Mouse (Mus musculus): ENCODE results near the gene Zyg11b. TPM values are rescaled to one million over a fixed set of nuclear protein-coding genes. Genes with fewer than 3 reads are reported as not detected.

The Zyg11b gene
- total RNA-seq (2021) = 100 to 1,000 TPM; 103 to 106 TPM

DNA sequence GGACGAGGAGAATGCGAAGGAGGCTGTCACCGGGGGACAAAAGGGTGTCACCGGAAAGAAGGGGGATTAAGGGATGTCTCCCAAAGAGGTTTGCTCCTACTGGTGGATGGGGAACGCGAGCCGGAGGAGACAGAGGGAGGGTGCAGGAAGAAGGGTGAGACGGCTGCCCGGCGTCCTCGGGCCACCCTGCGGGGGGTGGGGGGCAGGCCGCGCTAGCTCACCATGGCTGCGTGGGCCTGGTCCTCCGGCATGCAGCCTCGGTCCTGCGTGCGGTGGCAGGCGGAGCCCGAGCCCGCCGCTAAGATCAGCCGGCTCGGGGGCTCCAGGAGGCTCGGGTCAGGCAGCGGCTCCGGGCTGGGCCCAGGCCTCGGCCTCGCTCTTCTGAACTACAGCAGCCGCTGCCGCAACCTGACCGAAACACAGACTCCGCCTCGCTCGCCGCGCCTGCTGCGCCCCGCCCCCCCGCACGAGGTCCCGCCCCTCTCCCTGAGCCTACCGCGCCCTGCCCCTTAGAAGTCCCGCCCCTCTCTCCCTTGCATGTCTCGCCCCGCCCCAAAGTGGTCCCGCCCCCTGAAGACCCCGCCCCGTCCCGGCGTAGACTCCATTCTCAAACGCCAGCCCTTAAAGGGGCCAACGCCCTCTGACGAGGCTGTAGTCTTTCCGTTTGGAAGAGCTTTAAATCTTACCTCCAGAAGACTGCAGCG, at the start of gene Zyg11b:
Gene Zyg11b, minus strand, starts transcription at position 427 of the 704 bp plus-strand sequence.
- peak; percentile 73 to 84 for DNase-seq (ENCODE audit: extremely low spot score in 1 of 2, low spot score in 1 of 2)

DNA sequence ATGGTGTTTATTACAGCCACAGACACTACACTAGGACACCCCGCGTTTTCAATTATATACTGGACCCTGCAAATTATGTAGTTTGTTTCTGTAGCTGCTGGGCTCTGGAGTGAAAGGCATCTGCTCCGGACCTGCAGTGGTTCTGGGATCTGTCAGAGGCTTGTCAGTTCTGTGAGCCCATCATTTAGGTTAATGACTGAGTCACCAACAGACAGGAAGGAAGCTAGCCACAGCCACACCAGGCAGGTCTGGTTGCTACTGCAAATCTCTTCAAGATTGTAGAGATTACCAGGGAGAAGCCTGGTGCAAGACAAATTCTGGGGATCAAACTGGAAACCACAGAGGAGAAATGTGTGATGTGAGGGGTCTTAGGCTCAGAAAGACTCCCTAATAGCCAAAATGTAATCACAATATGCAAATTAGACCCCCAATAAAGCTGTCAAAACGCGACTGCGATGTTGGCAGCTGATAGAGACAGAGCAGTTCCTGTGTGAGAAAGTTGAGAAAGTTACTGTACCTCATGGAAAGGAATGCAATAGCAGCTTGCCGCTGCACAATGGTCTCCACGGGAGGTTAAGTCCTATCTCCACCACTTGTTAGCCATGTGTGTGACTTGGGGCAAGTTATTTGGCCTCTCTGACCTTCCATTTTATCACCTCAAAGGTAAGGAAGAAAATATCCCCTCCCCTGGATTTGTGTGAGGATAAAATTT, 49.1 kb upstream of the Zyg11b start:
- no peak for DNase-seq (ENCODE audit: extremely low spot score in 1 of 2, low spot score in 1 of 2)

DNA sequence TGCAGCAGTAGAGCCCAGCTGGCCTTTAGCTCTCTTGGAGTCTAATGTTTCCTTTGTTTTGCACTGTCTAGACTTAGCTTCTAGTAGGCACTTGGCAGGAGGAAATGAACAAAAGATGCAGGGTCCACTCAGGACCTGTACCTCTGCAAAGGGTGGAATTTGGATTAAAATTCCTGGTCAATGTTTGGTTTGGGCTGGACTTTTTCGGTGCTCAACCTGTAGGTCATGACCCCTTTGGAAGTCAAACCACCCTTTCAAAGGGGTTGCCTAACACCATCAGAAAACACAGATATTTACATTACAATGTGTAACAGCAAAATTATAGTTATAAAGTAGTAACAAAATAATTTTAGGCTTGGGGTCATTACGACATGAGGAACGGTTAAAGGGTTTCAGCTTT, 48.2 kb upstream of the Zyg11b start:
- no peak for DNase-seq (ENCODE audit: extremely low spot score in 1 of 2, low spot score in 1 of 2)

DNA sequence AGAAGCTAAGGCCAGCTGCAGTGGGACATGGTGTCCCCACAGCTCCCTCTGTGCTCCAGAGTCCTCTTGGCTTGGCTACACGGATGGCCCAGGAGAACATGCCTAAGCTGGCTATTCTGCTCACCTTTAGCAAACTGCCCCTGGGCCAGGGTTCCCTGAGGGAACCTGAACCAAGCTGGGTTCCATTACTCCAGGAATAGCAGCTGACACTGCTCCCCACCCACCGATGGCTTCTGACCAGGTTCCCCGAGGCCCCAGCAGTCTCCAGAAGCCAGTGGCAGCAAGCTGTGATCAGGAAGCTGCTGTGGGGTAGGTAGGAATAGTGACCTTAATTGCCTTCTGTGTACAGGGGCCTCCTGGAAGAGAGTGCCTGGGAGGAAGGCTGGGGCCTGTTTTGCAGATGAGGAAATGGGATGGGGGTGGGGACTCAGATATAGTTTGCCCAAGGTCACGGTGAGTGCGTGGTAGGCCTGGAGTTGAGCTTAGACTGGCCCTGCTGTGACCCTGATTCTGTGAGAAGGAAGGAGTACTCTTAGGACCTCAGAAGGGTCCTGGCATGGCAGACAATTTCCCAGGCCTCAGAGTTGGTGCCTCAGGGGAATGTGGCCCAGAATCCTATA, 47.5 kb upstream of the Zyg11b start:
- no peak for DNase-seq (ENCODE audit: extremely low spot score in 1 of 2, low spot score in 1 of 2)

DNA sequence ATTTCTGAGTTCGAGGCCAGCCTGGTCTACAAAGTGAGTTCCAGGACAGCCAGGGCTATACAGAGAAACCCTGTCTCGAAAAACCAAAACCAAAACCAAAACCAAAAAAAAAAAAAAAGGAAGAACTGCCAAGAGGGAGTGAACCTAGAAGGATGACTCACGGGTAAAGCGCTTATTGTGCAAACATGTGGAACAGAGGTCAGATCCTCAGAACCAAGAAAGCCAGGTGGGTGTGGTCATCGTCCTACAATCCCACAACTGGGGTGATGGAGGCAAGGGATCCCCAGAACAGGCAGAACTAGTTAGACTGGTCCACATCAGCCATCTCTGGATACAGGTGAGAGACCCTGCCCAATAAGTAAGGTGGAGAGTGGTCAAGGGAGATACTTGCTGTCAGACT, 46.2 kb upstream of the Zyg11b start:
- no peak for DNase-seq (ENCODE audit: extremely low spot score in 1 of 2, low spot score in 1 of 2)

DNA sequence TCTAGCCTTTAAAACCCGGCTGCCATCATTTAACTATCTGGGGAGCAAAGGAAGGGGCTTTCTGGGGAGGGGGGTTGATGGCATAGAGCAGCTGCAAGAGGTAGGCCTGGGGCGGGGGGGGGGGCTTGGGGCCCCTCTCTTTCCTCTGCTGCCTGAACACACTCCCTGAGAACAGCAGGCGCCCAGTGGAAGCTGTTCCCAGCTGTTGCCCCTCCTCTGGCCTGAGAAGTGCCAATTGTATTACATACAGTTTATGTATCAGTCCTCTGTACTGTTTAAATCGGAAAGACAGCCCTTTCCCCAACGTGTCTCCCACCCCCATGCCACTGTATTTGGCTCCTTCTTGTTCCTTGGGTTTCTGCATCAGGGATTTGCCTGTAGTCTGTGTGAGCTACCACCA, 44.9 kb upstream of the Zyg11b start:
- no peak for DNase-seq (ENCODE audit: extremely low spot score in 1 of 2, low spot score in 1 of 2)

DNA sequence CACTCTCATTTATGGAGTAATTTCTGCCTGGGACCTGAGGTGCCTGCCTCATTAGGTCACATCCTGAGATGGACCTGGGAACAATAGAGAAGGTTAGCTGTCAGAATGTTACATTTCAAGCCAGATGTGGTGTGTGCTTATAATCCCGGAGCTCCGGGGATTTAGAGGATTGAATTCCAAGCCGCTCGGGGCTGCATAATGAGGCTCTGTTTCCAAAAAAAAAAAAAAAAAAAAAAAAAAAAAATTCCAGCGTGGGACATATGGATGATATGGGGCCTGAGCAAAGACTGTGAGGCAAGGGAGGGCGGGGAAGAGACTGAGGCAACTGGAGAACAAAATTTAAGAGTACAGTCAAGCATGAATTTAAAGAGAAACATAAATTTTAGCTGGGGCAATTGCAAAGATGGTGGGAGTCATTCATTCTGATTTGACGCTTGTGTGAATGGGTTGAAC, 43.8 kb upstream of the Zyg11b start:
- DNase-seq (ENCODE audit: extremely low spot score in 1 of 2, low spot score in 1 of 2) = no peak

DNA sequence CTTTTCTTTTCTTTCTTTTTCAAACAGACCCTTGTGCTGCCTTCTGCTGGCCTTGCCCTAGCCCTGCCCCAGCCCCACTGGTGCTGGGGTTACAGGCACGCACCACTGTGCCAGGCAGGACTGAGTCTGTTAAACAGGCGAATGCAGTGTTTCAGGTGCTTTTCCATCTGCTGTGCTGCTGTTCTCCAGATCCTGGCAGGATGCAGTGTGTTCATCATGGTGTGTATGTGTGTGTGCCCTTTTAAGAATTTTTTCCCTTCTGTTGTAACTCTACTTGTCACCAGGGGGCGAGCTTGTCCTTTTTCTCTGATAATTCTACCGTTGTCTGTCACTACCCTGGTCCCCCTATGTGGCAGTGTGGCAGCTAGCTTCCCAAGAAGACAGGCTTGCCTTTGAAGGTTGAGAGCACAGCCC, 38.4 kb upstream of the Zyg11b start:
- DNase-seq (ENCODE audit: extremely low spot score in 1 of 2, low spot score in 1 of 2) = peak; percentile 40 to 75

DNA sequence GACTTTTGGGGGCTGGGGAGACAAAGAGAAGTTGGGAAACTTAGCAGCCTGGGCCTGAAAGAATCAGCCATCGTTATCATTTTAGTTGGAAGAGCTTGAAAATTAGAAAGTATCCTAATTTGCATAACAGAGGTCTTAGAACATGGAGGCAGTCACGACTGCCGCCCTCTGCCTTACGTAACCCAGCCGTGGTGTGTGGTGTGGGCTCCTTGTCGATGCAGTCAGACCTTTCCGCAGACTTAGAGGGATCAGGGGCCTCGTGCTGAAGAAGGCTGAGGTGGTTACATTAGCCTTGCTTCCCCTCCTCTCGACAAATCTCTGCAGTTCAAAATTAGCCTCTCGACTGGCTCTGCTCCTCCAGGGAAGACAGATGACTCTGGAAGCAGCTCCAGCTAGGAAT, 37.9 kb upstream of the Zyg11b start:
- no peak for DNase-seq (ENCODE audit: extremely low spot score in 1 of 2, low spot score in 1 of 2)

DNA sequence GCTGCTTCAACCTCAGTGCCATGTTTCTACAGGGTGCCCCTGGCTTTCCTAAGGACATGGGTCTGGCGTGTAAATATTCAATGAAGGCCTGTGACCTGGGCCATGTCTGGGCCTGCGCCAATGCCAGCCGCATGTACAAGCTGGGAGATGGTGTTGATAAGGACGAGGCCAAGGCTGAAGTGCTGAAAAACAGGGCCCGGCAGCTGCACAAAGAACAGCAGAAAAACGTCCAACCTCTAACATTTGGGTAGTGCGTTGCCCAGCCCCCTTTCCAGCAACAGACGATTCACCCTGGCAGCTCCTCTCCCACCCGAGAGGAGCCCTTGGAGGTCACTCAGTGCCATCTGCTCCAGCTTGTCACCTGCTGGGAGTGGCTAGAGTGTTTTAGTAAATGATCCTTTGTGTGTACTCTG, 37.4 kb upstream of the Zyg11b start:
- no peak for DNase-seq (ENCODE audit: extremely low spot score in 1 of 2, low spot score in 1 of 2)

DNA sequence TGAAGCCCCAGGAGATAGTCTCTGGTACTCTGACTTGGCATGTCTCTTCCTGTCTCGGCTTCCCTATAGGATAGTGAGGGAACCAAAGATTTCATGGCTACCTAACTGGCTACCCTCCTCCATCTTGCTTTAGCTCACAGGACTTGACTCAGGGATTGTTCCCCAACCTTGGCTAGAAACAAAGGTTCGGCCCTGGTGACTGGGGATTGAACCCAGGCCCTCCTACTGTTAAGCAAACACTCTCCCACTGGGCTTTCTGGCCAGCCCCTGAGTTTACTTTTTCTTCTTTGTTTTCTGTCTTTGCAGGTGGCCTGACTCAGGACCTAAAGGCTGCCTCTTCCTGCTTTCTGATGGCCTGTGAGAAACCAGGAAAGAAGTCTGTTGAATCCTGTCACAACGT, 36.9 kb upstream of the Zyg11b start:
- DNase-seq (ENCODE audit: extremely low spot score in 1 of 2, low spot score in 1 of 2) = no peak

DNA sequence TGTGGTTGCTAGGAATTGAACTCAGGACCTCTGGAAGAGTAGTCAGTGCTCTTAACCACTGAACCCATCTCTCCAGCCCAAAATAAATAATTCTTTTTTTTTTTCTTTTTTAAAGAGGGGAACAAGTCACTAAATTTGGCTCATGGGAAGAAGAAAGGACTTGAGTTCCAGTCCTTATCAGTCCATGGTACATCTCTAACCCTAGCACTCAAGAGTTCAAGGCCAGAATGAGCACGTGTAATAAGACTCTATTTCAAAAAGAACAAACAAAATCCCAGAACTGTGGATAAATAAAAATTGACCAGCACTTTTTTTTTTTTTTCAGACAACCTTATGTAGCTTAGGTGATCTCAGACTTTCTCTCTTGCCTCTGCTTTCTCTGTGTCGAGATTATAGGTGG, 35.9 kb upstream of the Zyg11b start:
- no peak for DNase-seq (ENCODE audit: extremely low spot score in 1 of 2, low spot score in 1 of 2)

DNA sequence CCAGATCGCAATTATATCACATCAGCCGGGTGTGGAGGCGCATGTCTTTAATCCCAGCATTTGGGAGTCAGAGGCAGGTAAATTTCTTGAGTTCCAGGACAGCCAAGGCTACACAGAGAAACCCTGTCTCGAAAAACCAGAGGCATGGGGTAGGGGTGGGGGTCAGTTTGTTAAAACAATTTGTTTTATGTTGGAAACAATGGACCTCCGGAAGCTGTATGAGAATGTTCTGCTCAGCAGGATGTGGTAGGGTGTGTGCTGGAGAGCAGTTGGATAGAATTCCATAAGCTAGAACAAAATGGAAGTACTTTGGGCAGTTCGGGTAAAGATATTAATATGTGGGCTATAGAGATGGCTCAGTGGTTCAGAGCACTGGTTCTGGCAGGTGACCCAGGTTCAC, 34.5 kb upstream of the Zyg11b start:
- DNase-seq (ENCODE audit: extremely low spot score in 1 of 2, low spot score in 1 of 2) = no peak

DNA sequence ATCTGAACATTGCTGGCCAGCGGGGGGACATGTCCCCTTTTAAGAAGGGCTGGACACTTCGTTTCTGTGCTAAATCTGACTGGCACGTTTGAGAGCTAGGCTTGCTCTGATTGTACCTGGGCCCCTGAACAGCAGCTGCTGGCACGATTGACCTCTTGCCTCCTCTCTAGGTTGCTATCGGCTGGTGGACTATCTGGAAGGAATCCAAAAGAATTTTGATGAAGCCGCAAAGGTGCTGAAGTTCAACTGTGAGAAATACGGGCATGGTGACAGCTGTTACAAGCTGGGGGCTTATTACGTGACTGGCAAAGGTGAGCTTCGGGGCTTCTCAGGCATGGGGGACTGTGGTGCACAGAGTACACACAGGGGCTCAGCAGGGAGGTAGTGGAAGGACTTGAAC, 31.1 kb upstream of the Zyg11b start:
- DNase-seq (ENCODE audit: extremely low spot score in 1 of 2, low spot score in 1 of 2) = no peak

DNA sequence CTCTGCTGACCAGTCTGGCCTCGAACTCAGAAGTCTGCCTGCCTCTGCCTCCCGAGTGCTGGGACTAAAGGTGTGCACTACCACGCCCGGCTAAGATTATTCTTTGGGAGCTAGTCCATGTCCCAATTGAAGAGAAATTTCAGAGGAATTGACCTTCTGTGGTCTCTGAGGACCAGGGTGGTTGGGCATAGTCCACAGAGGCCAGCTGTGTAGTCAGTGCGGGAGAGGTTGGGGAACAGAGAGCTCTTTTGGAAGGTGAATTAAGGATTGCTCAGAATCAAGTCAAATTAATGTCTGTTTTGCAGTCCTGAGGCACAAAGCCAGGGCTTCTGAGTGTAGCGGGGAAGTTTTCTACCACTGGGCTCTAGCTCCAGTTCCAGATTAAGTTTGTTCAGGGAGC, 28.9 kb upstream of the Zyg11b start:
- no peak for DNase-seq (ENCODE audit: extremely low spot score in 1 of 2, low spot score in 1 of 2)

DNA sequence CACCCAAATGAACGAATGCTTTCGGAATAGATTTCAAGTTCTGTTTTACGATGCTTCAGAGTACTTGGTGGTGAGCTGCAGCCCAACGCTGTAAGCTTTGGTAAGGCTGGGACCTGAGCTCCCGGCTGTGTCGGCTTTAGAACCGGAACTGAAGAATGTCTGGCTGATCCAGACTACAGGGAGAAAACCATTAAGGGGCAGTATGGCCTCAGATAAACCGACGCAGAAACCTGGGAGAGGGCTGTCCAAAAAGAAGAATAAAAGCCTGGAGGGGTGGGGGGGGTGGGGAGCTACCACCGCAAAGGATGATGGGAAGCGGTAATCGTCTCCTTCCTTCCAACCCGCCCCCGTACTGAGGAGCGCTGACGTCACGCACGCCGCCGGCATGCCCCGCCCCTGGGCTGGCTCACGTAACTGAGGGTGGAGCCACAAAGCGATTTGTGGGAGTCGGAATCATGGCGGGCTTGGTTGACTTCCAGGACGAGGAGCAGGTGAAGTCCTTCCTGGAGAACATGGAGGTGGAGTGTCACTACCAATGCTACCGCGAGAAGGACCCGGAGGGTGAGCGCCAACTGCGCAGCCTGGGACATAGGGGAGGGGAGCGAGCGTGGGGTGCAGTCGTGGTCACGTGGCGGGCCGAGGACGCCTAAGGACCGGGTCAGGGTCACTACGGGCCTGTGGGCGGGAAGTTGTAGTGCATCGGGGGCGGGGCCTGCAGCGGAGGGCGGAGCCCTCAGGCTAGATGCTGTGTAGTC, 27.0 kb upstream of the Zyg11b start, which contains the start of gene Coa7:
Gene Coa7, plus strand, starts transcription at position 411 of the 755 bp plus-strand sequence.
- peak; percentile 94 to 95 for DNase-seq (ENCODE audit: extremely low spot score in 1 of 2, low spot score in 1 of 2)

DNA sequence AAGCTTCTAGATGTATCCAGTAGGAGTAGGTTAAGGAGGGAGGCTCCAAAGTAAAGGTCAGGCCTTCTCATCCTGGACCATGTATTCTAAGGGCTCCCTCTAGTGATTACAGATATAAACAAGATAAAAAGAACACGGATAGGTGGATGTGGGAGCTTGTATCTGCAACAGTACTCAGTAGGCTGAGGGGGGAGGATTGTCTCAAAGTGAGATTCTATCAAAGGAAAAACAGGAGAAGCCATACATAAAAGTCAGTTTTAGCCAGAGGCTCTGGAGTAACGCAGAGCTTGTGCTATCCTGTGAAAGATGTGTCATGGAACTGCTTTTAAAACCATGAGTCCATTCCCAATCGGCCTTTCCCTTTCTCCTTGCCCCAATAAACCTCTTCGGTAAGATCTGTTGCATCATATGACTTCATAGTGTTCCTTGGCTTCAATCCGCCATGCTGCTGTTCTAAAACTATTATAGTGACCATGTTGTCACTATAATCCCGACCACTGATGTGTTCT, 26.2 kb upstream of the Zyg11b start:
- DNase-seq (ENCODE audit: extremely low spot score in 1 of 2, low spot score in 1 of 2) = peak; percentile 11 to 18

DNA sequence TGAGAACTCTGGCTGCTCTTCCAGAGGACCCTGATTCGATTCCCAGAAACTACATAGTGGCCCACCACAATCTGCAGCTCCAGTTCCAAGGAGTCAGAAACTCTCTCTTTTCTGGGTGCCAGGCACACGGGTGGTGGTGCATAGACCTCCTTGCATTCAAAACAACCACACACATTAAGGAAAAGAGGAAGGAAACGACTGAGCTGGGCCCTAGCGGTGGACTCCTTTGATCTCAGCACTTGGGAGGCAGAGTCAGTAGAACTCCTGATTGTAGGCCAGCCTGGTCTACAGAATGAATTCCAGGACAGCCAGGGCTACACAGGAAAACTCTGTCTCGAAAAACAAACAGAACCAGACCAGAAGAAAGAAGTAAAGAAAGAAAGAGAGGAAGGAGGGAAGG, 22.7 kb upstream of the Zyg11b start:
- DNase-seq (ENCODE audit: extremely low spot score in 1 of 2, low spot score in 1 of 2) = no peak

DNA sequence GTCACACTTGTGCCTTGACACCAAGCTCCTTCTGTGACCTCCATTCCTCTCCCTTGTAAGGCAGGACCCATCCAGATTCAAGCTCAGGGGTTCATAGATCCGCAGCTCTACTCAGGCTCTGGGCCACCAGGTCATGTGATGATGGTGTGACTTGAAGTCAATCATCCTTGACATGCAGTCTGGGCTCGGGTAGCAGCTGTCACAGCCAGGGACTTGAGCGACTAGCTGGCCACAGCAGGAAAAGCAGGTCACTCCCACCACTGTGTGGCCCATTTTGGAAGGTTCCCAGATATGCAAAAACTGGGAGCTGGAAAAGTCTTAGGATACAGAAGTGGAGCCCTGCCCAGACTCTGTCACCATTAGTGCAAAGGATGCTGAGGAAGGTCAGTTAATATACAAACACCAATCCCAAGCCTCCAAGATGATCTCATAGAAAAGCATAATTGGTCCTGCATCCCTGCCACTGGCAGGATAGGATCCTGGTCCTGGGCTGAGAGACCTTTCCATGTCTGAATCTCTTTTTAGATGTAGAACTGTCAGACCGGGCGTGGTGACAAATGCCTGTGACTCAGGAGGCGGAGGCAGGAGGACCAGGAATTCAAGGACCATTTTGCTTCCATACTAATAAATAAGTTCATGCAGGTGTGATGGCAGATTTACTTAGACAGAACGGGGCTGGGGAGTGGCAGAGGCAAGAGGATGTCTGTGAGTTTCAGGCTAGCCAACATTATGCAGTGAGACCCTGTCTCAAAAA, 19.9 kb upstream of the Zyg11b start:
- no peak for DNase-seq (ENCODE audit: extremely low spot score in 1 of 2, low spot score in 1 of 2)

DNA sequence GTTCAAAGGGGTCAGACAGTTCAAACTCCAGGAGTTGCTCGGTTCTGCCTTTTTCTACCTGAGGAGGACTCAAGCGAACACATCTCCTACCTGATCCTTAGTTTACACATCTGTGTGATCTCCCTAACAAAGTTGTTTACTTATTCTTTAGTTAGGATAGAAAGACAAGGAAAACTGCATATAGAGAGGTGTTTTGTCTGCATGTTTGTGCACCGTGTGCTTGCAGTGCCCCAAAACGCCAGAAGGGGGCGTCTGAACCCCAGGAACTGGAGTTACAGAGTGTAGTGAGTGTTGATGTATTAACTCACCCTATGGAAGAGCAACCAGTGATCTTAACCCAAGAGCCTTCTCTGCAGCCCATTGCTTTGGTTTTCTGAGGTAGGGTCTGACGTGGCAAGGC, 18.9 kb upstream of the Zyg11b start:
- DNase-seq (ENCODE audit: extremely low spot score in 1 of 2, low spot score in 1 of 2) = no peak

Data from layer of hippocampus, postnatal 25 days (tissue).